Mouse (Mus musculus) thymus, adult 2 months (tissue): ENCODE results near the gene Atpif1.

Experiments
- CTCF ChIP-seq: fragments of 200-500 bp; IDR thresholded peaks from 2 replicates; pipeline ENCODE4 v1.5.1; 2012; ENCODE audit warnings: mild to moderate bottlenecking, control low read depth, low read length, moderate library complexity, borderline replicate concordance; ENCODE audit not compliant: control insufficient read depth, poor library complexity, insufficient read depth; ENCODE audit errors: extremely low read depth
- POLR2A ChIP-seq: fragments of 200-500 bp; IDR thresholded peaks from 2 replicates; pipeline ENCODE4 v1.6.1; 2012; ENCODE audit warnings: mild to moderate bottlenecking, low read length, control low read depth, moderate library complexity; ENCODE audit not compliant: control insufficient read depth, poor library complexity, insufficient read depth; ENCODE audit errors: extremely low read depth

DNA sequence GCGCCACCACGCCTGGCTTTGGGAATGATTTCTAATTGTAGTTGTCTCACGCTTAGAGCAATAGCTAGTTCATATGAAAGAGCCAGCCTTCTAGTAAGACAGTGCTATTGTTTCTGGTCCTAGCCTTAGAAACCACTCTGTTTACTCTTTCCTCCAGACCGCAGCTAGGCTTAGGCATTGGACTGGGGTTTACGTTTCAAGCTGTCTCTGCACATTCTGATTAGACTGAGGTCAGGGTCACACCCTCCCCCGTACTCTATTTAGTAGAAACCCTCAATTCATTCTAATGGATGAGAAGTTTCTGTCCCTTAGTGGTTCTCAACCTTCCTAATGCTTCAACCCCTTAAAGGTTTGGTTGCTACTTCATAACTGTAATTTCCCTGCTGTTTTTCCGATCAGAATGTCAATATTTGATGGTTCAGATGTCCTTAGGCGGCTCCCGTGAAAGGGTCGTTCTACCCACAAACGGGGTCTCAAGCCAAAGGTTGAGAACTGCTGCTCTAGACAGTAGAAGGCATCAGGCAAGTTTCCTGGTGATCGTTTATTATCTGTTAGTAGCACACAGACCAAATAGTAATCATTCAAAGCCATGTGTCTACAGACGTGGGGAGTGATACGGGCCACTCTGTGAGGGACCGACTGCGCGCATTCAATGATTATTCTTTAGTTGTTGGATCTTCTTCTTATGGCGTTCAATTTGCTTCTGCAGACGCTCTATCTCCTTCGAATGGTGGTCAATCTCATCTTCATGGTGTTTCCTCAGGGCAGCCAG, 3.2 kb downstream of the Atpif1 start:
- TF ChIP-seq CTCF (no peak), POLR2A (no peak)
